In genomic region chr11:81737777-81738176, GRCm38 (mm10) we compare ENCODE assay signal across 27 mouse cellular contexts.
DNase-seq lines count a peak whose midpoint lies in the region; ATAC-seq and TF ChIP-seq lines count a peak whose summit lies in the region.
"Had no signal": no experiment of that assay in that cellular context is flagged by ENCODE, and none has a peak within 500 bp of the region (broad histone marks: within the 10 kb centered on the region; RNA-seq: fewer than 3 reads in every experiment).

No protein-coding gene starts in this region.

- H3K27me3 ChIP-seq in hindbrain, embryonic 14.5 days (ENCODE audit: control insufficient read depth, insufficient read depth, low read length) = no peaks in the 10 kb centered on the region
- H3K27me3 ChIP-seq in hindbrain, embryonic 12.5 days = no peaks in the 10 kb centered on the region
- peaks cover 23% of the 10 kb centered on the region for H3K27me3 ChIP-seq in limb, embryonic 14.5 days (ENCODE audit: control insufficient read depth, insufficient read depth, low read length)
- H3K27me3 ChIP-seq in limb, embryonic 10.5 days (ENCODE audit: low read depth, poor library complexity, severe bottlenecking) = no peaks in the 10 kb centered on the region
- H3K27me3 ChIP-seq in neural tube, embryonic 13.5 days = peaks cover 6% of the 10 kb centered on the region; the same call in 1 of the 2 replicates
- H3K27me3 ChIP-seq in neural tube, embryonic 15.5 days (replicated peaks) = 0 out of 2 replicates have a peak, but pooled peaks cover 2% of the 10 kb centered on the region
- H3K27me3 ChIP-seq: embryonic facial prominence, embryonic 12.5 days; embryonic facial prominence, embryonic 15.5 days; heart, embryonic 12.5 days; intestine, embryonic 15.5 days had no signal

- H3K27ac ChIP-seq in hindbrain, embryonic 14.5 days = peak overlapping the region; percentile 47; the same call in 1 of the 2 replicates
- no peak overlapping the region for H3K27ac ChIP-seq in hindbrain, embryonic 12.5 days
- no peak overlapping the region for H3K27ac ChIP-seq in limb, embryonic 14.5 days (replicated peaks; ENCODE audit: low read depth, low read length)
- no peak overlapping the region for H3K27ac ChIP-seq in limb, embryonic 10.5 days
- 0 out of 2 replicates have a peak overlapping the region, but pooled peaks have one; percentile 9 for H3K27ac ChIP-seq in neural tube, embryonic 13.5 days (replicated peaks)
- 0 out of 2 replicates have a peak overlapping the region, but pooled peaks have one; percentile 41 for H3K27ac ChIP-seq in neural tube, embryonic 15.5 days (replicated peaks)
- H3K27ac ChIP-seq: embryonic facial prominence, embryonic 12.5 days; embryonic facial prominence, embryonic 15.5 days; heart, embryonic 15.5 days; intestine, embryonic 15.5 days had no signal

- H3K9ac ChIP-seq in hindbrain, embryonic 14.5 days = no peak overlapping the region
- H3K9ac ChIP-seq in hindbrain, embryonic 12.5 days = no peak overlapping the region
- H3K9ac ChIP-seq in limb, embryonic 14.5 days (ENCODE audit: low read depth, low read length, severe bottlenecking) = no peak overlapping the region
- no peak overlapping the region for H3K9ac ChIP-seq in neural tube, embryonic 13.5 days
- no peak overlapping the region for H3K9ac ChIP-seq in neural tube, embryonic 15.5 days (replicated peaks)
- H3K9ac ChIP-seq: embryonic facial prominence, embryonic 12.5 days; embryonic facial prominence, embryonic 15.5 days; forebrain, postnatal 0 days; heart, embryonic 12.5 days; heart, embryonic 15.5 days; intestine, embryonic 15.5 days had no signal

- DNase-seq in hindbrain, embryonic 14.5 days (ENCODE audit: low spot score) = no peak
- peak; percentile 31 for DNase-seq in limb, embryonic 14.5 days (ENCODE audit: low spot score)
- no peak for DNase-seq in limb, embryonic 10.5 days (ENCODE audit: low spot score)
- no peak for DNase-seq in neural tube, embryonic 10.5 days (ENCODE audit: extremely low spot score, low spot score)
- no peak for DNase-seq in frontal cortex, postnatal 10 days (ENCODE audit: low spot score in 2 of 2)
- DNase-seq: adrenal gland, postnatal 25 days; B cell, adult 2 months; cerebellum, adult 11 months; cerebellum, adult 2 months; cerebellum, adult 9-11 months; cerebellum, postnatal 25 days; gastrocnemius, postnatal 25 days; heart, adult 18-20 months; heart, postnatal 10 days; heart, postnatal 36 days had no signal

- H3K4me3 ChIP-seq in hindbrain, embryonic 14.5 days (replicated peaks; ENCODE audit: low read length) = no peak overlapping the region
- no peak overlapping the region for H3K4me3 ChIP-seq in hindbrain, embryonic 12.5 days
- no peak overlapping the region for H3K4me3 ChIP-seq in limb, embryonic 14.5 days (replicated peaks; ENCODE audit: low read length)
- no peak overlapping the region for H3K4me3 ChIP-seq in limb, embryonic 10.5 days
- H3K4me3 ChIP-seq in neural tube, embryonic 13.5 days = no peak overlapping the region
- H3K4me3 ChIP-seq in neural tube, embryonic 15.5 days (replicated peaks) = no peak overlapping the region
- H3K4me3 ChIP-seq: embryonic facial prominence, embryonic 12.5 days; embryonic facial prominence, embryonic 15.5 days; heart, embryonic 12.5 days; heart, embryonic 15.5 days; intestine, embryonic 15.5 days had no signal

- H3K36me3 ChIP-seq in hindbrain, embryonic 14.5 days (replicated peaks; ENCODE audit: control insufficient read depth, insufficient read depth) = no peaks in the 10 kb centered on the region
- H3K36me3 ChIP-seq in hindbrain, embryonic 12.5 days = no peaks in the 10 kb centered on the region
- no peaks in the 10 kb centered on the region for H3K36me3 ChIP-seq in limb, embryonic 14.5 days (ENCODE audit: control insufficient read depth, insufficient read depth, low read length)
- H3K36me3 ChIP-seq in limb, embryonic 10.5 days = no peaks in the 10 kb centered on the region
- no peaks in the 10 kb centered on the region for H3K36me3 ChIP-seq in neural tube, embryonic 13.5 days
- no peaks in the 10 kb centered on the region for H3K36me3 ChIP-seq in neural tube, embryonic 15.5 days
- H3K36me3 ChIP-seq: embryonic facial prominence, embryonic 12.5 days; embryonic facial prominence, embryonic 15.5 days; G1E; heart, embryonic 12.5 days; heart, embryonic 15.5 days; intestine, embryonic 15.5 days had no signal

- H3K9me3 ChIP-seq in hindbrain, embryonic 14.5 days (ENCODE audit: control insufficient read depth, low read length) = no peaks in the 10 kb centered on the region
- no peaks in the 10 kb centered on the region for H3K9me3 ChIP-seq in hindbrain, embryonic 12.5 days (replicated peaks)
- H3K9me3 ChIP-seq in limb, embryonic 14.5 days (ENCODE audit: control insufficient read depth, low read length) = no peaks in the 10 kb centered on the region
- H3K9me3 ChIP-seq in limb, embryonic 10.5 days (replicated peaks) = no peaks in the 10 kb centered on the region
- H3K9me3 ChIP-seq in neural tube, embryonic 13.5 days = no peaks in the 10 kb centered on the region
- H3K9me3 ChIP-seq in neural tube, embryonic 15.5 days (replicated peaks) = no peaks in the 10 kb centered on the region
- H3K9me3 ChIP-seq: embryonic facial prominence, embryonic 12.5 days; embryonic facial prominence, embryonic 15.5 days; heart, embryonic 12.5 days; heart, embryonic 15.5 days; intestine, embryonic 15.5 days had no signal

- no peak overlapping the region for H3K4me2 ChIP-seq in hindbrain, embryonic 14.5 days (replicated peaks)
- H3K4me2 ChIP-seq in hindbrain, embryonic 12.5 days (replicated peaks) = no peak overlapping the region
- no peak overlapping the region for H3K4me2 ChIP-seq in limb, embryonic 14.5 days (replicated peaks; ENCODE audit: low read depth, low read length, severe bottlenecking)
- H3K4me2 ChIP-seq in neural tube, embryonic 13.5 days = no peak overlapping the region
- no peak overlapping the region for H3K4me2 ChIP-seq in neural tube, embryonic 15.5 days
- H3K4me2 ChIP-seq: embryonic facial prominence, embryonic 12.5 days; embryonic facial prominence, embryonic 15.5 days; heart, embryonic 12.5 days; heart, embryonic 15.5 days; intestine, embryonic 15.5 days had no signal

- no peak for ATAC-seq in hindbrain, embryonic 14.5 days (ENCODE audit: low FRiP score)
- ATAC-seq in hindbrain, embryonic 12.5 days (ENCODE audit: low FRiP score) = no peak
- no peak for ATAC-seq in limb, embryonic 14.5 days (ENCODE audit: low FRiP score, low read depth)
- peak; percentile 56; the same call in 1 of the 2 replicates for ATAC-seq in neural tube, embryonic 13.5 days (ENCODE audit: low read depth)
- peak; percentile 85 for ATAC-seq in neural tube, embryonic 15.5 days (ENCODE audit: low FRiP score)
- ATAC-seq: forebrain, embryonic 14.5 days; forebrain, postnatal 0 days; intestine, embryonic 15.5 days; Patski had no signal

- no peak for TF ChIP-seq POLR2A in limb, embryonic 14.5 days (IDR thresholded peaks at IDR 0.05; ENCODE audit: borderline replicate concordance, extremely low read depth, insufficient read depth, insufficient read length)

- H3K4me1 ChIP-seq in hindbrain, embryonic 14.5 days (replicated peaks; ENCODE audit: control insufficient read depth, insufficient read depth, low read length) = peaks cover 3% of the 10 kb centered on the region; the same call in 1 of the 2 replicates
- no peaks in the 10 kb centered on the region for H3K4me1 ChIP-seq in hindbrain, embryonic 12.5 days
- H3K4me1 ChIP-seq in limb, embryonic 14.5 days (ENCODE audit: control insufficient read depth, insufficient read depth, low read length) = no peaks in the 10 kb centered on the region
- 0 out of 2 replicates have a peak, but pooled peaks cover 2% of the 10 kb centered on the region for H3K4me1 ChIP-seq in limb, embryonic 10.5 days
- peaks cover 9% of the 10 kb centered on the region for H3K4me1 ChIP-seq in neural tube, embryonic 13.5 days (replicated peaks)
- peaks cover 22% of the 10 kb centered on the region for H3K4me1 ChIP-seq in neural tube, embryonic 15.5 days
- H3K4me1 ChIP-seq: embryonic facial prominence, embryonic 12.5 days; heart, embryonic 12.5 days; heart, embryonic 15.5 days; intestine, embryonic 15.5 days had no signal

- 45% methylated on average over 3 of the region's 3 CpGs for WGBS in hindbrain, embryonic 14.5 days
- WGBS in hindbrain, embryonic 12.5 days = 58% methylated on average over 3 of the region's 3 CpGs
- WGBS in limb, embryonic 14.5 days = 33% methylated on average over 3 of the region's 3 CpGs
- 63% methylated on average over 3 of the region's 3 CpGs for WGBS in limb, embryonic 10.5 days
- 53% methylated on average over 3 of the region's 3 CpGs for WGBS in neural tube, embryonic 13.5 days
- WGBS in neural tube, embryonic 15.5 days = 37% methylated on average over 3 of the region's 3 CpGs

Comparison
In these comparisons a context has a peak if more than half of its experiments do, and no peak if none do; other contexts are left out.
1. H3K27ac ChIP-seq: peak in hindbrain, embryonic 14.5 days (single experiment), neural tube, embryonic 13.5 days (single experiment) and neural tube, embryonic 15.5 days (single experiment); none in hindbrain, embryonic 12.5 days (single experiment), limb, embryonic 14.5 days (single experiment) and limb, embryonic 10.5 days (single experiment).
2. ATAC-seq: peak in neural tube, embryonic 13.5 days (single experiment) and neural tube, embryonic 15.5 days (single experiment); none in hindbrain, embryonic 14.5 days (single experiment), hindbrain, embryonic 12.5 days (single experiment) and limb, embryonic 14.5 days (single experiment).